Mouse (Mus musculus) lung, postnatal 10 days (tissue): ENCODE measurements around the gene Cma1.
A peak's percentile ranks its signal among the peaks of the same experiment; 100 is the strongest.
"Not testable (repeated sequence)": the region's sequence is repeated elsewhere in the genome, so short reads cannot be mapped to it uniquely, and the experiment has no call there.

Experiments used
- DNase-seq: peaks from one replicate; pipeline ENCODE4 v3.0.0; 2021

The Cma1 gene

DNA sequence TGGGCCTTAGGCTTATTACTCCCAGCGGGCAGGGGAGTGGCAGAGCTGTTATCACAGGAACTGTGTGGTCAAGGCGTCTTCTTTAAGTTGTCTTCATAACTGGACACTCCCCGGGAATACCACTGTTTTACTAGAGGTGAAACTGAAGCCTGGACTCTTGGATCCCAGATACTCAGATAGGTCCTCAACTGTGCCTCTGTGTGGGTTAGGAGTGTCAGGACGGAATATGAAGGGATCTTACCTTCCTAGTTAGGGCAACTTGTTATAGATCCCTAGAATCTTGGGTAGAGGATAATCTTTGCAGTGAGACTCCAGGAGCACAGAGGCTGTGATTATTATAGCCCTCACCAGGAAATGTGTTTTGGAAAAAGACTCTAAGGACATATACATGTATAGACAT, at the start of gene Cma1:
Cma1 (minus strand) TSS at position 101 of the 400 bp plus-strand sequence.
- DNase-seq: no peak

DNA sequence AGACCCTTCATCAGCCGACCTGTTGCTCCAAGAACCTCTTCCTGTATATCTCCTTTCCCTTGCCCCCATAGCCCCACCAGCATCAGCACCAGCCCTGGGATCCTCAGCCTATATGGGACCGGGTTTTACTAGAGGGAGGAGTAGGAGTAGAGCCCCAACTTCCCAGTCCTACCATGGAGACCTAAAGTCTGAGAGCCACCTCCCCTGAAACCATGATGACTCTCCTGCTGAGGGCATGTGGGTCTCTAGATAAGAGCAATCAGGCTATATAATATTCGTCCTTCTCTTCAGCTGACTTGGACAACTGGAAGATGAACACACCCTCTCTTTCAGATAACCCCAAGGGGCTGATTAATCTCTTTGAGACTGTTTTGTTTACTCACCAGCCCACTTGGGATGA, 43.0 kb upstream of the Cma1 start:
- DNase-seq: not testable (repeated sequence)

DNA sequence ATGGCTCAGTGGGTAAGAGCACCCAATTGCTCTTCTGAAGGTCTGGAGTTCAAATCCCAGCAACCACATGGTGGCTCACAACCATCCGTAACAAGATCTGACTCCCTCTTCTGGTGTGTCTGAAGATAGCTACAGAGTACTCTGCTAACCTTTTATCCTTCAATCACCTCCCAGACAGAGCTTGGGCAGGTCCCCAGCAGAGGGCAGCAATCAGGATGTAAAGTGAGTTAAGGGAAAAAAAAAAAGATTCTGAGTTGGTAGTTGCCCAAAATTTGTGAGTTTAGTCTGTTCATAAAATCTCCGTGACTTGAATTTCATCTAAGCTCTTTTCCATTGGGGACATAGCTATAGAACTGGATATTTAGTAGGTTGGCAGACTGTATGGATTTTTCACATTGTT, 19.4 kb upstream of the Cma1 start:
- not testable (repeated sequence) for DNase-seq

DNA sequence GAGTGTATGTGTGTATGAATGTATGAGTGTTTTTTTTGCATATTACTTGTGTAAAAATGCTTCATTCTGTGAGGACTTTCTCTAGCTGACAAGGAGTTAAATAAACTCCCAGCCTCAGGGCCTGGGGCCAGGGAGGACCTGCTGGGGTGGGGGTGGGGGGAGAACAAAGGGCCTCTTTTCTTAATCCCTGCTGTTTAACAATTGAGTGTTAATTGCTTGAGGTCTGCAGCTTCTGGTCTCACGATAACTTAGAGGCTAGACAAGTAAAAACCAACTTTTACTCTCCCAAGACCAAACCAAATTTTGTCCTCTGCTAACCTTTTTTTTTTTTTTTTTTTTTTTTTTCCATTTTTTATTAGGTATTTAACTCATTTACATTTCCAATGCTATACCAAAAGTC, 18.8 kb upstream of the Cma1 start:
- no peak for DNase-seq

DNA sequence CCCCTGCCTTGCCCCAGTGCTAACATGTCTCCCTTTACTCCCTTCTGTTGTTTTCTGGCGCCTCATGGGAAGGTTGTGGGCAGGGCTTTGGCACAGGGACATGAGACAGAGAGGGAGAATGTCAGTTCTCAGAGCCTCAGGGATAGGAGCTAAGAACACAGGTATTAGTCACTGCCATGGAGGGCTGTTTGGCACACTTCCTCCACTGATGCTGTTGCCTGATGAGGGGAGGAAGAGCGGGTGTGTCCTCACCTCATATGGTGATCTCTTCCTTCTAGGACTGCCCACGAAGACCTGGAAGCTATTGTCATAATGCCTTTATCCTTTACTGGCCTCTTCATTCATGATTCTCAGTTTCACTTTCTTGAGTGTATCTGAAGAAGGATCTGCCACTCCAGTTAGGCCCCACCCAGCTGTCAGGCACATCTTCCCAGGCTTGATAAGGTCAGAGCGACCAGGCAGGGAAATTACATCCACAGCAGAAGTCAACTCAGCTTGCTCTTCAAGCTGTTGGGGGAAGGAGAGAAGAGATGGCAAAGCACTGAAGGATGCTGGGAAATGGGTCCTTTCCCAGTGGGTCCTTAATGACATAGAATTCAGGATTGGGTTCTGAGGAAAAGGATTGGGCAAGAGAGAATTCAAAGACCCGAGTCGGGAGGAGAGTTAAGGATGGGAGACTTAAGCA, 6.0 kb upstream of the Cma1 start, which contains the start of gene Cma2:
Cma2 (plus strand) TSS at position 635 of the 685 bp plus-strand sequence.
- no peak for DNase-seq

DNA sequence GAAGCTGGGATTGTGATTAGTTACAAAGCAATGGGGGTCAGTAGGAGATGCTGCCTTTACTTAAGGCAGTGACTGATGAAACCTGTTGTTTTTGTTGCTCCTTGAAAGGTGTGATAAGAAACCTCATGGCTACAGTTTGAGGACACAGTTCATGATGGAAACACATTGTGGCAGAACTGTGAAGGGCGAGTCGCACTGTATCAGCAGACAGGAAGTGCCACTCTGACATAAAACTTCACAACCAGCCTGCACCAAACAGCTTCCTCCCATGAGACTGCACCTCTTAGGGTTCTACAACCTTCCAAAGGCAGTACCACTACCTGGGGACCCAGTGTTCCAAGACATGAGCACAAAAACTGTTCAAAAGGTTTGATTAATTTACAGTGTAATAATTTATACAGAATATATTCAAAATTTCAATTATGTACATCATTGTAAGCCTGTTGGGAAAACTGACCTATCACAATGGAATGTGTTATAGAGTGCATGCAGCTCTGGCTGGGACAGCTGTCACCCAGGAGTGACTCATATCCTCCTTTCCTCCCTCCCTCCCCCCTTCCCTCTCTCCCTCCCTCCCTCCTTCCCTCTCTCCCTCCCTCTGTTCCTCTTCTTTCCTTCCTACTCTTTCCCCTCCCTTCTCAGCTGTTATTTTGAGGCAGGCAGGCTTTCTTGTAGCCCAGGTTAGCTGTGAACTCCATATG, 1.9 kb upstream of the Cma1 start:
- no peak for DNase-seq

DNA sequence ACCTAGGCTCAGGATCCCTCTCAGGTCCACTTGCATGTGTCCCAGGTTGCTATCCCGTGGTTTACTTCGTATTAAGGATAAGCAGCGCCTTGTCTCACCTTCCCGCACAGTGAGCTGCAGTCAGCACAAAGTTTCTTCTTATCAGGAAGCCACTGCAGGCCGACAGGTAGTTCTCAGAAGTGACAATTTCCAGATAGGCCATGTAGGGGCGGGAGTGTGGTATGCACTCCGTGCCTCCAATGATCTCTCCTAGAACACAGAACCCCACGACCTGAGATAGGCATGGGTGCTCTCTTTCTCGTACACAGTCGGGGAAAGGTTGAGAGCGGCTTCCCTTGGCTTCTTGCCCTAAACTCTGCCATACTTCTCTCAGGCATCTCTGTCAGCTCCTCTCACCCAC, 874 bp downstream of the Cma1 start:
- DNase-seq: no peak

DNA sequence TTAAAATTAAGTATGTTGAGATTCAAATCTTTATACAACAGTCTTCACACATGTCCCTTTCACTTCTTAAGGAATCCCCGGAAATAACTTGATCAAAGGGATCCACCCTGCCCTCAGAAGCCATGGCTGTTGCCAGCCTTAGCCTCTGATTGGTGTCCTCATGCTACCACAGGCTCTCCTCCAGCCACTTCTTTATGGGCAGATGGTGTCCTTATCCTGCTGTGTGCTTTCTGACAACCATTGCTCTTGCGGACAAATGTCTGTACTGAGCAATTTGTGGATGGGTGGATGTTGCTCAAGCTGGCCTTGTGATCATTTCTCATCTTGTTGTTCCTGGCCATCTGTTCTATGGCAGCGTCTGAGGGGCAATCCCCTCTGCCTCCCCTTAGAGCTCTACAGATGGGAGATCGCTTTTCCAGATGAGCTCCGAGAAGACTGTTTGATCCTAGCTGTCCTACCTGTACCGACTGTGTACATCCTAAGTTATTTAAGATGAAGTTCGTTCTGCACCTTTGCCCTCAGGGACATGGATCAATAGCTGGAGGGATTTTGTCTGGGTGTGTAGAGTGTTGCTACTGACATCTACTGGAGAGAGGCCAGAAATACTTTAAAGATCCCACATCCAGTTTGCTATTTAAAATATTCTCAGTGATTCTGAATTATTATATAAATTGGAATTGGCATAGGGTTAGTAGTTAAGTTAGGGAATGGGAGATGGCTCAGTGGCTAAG, 4.2 kb downstream of the Cma1 start:
- no peak for DNase-seq

DNA sequence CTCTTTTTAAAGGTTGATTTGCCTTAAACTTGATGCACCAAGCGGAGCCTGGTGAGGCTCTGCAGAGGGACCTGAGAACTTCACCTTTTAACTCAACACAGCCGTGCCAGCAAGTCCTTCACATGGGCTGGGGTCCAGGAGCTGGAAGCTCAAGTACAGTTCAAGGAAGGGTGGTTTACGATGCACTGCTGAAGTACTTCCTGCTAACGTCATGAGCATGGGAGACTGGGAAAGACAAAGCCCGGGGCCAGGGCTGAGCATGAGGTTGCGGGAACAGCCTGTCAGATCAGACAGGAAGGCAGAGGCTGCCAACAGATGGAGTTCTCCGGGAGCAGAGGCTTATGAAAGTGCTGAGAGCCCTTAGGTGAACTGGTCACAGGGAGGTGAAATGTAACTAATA, 10.9 kb downstream of the Cma1 start:
- DNase-seq: peak; percentile 89

DNA sequence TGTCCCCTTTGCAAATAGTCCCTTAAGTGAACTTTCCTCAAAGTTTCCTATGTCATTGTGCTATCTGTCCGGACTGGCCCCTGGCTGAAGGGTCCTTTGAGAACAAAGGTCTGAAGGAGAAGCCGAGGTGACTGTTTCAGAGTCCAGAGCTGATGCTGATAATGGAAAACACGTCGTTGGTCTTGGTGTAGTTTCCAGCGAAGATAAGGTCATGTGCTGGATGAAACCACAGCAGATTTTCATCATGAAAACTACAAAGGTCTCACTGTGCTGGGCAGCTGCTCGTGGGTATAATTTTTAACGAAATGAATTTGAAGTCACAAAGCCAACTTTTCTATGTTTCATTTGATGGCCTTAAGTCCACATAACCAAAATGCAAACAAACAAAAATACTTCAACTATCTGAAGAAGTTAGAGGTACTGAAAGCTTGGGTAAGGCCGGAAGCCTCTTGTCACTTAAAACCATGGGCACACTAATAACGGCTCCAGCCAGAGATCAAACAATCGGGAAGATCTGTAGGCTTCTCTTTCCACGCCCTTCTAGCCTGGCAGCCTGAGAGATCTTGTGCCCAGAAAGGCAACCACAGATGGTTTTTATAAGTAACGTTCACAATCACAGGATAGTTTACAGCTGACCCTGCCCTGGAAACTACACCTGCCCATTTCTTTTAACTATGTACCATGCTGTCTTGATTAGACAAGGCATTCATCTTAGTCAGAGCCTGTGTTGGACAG, 15.0 kb downstream of the Cma1 start:
- no peak for DNase-seq

DNA sequence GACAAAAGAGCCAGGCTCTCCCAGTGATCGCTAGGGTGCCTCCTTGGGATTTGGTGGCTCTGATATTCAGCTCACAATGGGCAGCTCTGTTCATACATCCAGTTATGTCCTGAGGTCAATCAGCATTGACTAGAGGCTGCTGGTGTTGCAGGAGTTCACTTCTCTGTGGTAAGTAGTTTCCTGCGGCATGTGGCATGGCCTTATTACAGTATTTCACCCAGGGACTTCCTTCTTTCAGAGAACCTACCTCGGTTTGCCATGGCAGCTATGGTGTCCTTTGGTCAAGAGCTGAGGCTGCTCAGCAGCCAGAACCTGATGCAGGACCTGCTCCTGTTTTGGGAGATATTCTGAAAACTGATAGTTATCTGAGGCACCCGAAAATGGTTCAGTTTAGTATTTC, 17.6 kb downstream of the Cma1 start:
- no peak for DNase-seq

DNA sequence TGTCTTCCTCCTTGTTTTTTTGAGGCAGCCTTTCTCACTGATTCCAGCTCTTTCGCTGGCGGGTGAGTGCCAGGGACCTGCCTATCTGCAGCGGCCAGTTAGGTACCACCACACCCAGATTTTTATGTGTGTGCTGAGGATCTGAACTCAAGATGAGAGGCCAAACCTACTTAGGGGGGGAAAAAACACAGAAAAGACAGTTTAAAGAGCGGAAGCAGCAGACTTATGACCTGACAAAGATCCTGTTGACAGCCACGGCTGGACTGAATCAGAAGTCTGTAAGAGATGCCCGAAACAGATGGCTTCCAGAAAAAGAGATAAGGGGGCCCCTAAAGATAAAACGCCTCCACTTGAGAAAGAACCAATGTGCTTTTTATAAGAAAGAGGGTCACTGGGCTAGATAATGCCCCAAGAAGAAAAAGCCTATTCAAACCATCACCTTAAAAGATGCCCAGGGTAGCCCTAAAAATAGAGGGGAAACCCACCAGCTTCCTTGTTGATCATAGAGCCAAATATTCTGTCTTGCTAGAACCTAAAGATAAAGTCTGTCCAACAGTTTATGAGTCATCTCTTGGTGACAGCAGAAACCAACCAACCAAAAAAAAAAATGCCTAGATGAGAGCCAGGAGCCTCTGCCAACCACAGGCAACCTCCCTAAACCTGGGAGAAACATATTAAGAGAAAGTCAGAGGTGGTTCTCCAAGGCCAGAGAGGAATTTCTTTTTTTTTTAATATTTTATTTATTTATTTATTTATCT, 21.8 kb downstream of the Cma1 start:
- DNase-seq: no peak

DNA sequence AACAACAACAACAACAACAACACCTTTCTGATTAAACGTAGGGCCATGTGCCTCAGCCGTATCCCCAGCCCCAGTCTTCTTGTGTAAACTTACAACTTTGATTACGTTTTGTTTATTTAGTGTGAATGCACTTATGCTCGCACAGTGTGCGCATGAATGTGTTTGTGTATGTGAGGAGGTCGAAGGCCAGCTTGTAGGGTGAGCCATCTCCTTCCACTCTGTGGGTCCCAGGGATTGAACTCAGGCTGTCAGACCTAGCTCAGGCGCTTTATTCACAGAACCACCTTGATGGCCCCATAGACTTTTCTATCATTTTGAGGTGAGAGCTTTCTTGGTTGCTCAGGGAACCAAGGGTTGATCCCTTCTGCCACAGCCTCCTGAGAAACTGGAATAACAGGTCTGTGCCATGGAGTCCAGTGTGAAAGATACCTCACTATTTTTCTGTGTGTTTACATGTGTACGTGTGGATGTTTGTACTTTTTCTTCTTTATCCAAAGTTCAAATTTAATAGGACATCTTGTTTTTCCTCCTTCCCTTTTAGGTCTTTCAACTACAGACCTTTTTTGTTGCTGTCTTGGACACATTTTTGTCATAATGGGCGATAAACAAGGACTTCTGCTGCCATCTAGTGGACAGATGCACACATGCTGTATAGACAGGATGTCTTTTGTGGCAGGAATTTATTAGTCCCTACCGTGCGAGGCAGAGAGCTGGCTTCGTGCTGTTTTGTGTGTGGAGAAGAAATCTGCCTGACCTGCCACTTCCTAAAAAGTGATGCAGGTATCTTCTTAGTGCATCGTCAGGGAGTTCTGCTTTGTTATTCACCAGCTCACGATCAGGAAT, 26.0 kb downstream of the Cma1 start:
- DNase-seq: peak; percentile 88

DNA sequence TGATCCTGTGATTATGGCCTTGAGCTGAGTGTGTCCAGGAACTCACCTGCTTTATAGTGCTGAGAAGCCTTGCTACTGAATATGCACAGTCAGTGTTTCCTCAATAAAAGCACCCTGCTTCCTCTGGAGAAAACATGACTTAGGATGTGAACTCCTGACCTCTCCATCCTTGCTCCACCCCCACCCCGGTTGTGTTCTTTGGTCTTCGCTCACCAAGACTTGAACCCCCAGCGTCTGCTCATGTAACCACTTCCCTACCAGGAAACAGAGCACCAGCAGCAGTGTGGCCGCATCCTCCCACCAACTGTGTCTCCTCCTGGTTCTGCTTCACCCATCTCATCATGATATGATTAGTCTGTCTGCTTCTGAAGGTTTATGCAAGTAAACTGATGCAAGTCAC, 31.1 kb downstream of the Cma1 start:
- no peak for DNase-seq

DNA sequence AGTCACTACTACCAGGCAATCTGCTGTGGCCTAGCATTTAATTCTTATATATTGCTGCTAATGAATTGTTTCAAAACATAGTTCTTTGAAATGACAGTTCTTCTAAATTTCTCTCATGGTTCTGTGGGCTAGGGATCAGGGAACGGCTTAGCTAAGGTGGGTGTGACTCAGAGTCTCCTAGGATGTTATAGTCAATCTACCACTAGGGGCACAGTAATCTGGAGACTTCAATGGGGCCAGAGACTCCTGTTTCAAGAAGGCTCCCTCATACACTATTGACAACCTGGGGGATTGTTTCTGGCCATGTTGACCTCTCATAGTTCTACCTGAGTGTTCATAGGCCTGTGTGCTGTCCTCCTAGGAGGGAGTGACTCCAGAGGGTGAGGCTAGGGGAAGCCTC, 39.0 kb downstream of the Cma1 start:
- no peak for DNase-seq

DNA sequence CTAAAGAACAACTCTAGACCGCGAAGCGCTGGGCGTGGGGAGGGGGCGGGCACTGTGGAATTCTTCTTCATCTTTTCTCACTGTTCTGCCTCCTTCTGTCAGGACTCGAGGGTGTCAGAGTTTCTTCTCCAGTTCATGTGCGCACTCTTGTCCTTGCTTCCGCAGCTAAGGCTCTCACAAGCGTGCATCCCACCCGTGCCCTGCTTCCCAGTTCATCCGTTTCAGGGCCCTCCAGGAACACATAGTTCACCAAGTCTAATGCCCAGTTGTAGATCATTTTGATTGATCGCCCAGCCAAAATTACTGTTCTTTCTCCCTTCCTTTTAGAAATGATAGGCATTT, 44.1 kb downstream of the Cma1 start:
- no peak for DNase-seq

DNA sequence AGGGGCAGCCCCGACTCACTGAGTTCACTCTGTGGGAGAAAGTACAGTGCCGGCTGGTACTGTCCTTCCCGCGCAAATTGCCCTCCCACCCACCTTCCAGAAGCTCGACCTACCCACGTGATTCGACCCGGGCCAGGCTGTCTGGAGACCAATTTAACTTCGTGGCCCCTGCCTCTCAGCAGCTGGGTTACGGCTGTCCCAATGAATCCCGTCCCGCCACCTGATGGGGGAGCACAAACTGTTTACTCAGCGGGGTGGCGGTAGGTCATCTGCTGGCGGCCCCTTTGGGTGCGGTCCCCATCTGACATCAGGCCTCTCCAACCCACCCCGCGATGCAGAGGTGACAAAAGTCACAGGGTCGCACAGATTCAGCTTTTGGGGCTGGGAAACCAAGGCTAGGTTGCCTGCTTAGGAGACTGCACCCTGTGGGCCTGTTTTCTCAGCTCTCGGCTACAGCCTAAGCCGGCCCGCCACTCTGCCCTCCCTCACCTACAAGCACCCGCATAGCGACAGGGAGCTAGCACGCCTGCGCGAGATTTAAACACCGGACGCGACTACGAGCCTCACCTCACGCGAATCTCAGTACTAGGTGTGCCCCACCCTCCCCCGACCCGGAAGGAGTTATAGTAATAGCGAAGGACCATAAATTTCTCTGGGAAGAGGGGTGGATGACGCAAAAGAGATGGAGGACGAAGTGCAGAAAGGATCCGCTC, 44.6 kb downstream of the Cma1 start, which contains the start of gene Sdr39u1:
Sdr39u1 (minus strand) TSS at position 593 of the 713 bp plus-strand sequence.
- DNase-seq: peak; percentile 92

DNA sequence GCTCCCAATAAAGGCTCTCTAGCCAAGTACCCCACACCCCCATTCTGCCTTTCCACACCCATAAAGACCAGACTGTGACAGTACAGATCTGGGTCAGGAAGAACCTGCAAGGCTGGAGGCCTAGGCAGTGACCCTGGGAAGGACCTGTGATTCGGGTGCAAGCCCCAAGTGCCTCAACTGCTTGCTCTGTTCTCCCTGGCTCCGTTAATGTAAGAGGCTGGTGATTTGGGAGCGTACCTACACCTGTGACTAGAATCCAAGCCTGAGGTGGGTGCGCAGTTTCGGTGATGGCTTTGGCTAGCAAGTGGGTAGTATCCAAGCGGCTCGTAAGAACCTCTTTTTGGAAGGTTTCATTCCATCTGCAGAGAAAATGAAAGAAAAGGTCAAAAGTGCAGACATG, 45.5 kb downstream of the Cma1 start:
- DNase-seq: no peak

DNA sequence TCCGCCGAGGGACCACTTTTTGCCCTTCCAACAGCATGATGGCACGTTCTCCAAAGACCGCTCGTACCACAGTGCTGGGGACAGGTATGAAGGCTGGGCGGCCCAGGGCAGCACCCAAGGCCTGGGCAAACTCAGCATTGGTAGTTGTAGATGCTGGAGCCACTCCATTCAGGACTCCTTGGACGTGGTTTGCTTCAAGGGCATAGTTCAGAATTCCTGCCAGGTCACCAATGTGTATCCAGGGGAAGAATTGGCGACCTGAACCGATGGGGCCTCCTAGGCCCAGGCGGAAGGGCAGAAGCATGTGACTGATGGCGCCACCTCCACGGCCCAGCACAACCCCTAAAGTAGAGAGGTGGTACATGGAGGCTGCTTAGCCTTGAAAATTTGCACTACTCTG, 46.8 kb downstream of the Cma1 start:
- DNase-seq: no peak
